Mouse (Mus musculus) heart, adult 11 months (tissue): Measurements from ENCODE around the gene Ttc9b.

Experiments used
- DNase-seq: peaks from one replicate; pipeline ENCODE4 v3.0.0; 2022

Ttc9b gene

GRCm38 (mm10) chr7:27644471-27644870 lies 9.2 kb upstream of the Ttc9b start:
- no peak for DNase-seq

GRCm38 (mm10) chr7:27646516-27646915 lies 7.2 kb upstream of the Ttc9b start:
- no peak for DNase-seq

- no peak for DNase-seq
Observed at GRCm38 (mm10) chr7:27647281-27648002, 6.3 kb upstream of the Ttc9b start.

- DNase-seq = no peak
Observed at GRCm38 (mm10) chr7:27649723-27650122, 4.0 kb upstream of the Ttc9b start.

GRCm38 (mm10) chr7:27650949-27651348 lies 2.8 kb upstream of the Ttc9b start:
- DNase-seq = peak; percentile 92

GRCm38 (mm10) chr7:27654607-27655276 lies 1.0 kb downstream of the Ttc9b start:
- no peak for DNase-seq

DNA sequence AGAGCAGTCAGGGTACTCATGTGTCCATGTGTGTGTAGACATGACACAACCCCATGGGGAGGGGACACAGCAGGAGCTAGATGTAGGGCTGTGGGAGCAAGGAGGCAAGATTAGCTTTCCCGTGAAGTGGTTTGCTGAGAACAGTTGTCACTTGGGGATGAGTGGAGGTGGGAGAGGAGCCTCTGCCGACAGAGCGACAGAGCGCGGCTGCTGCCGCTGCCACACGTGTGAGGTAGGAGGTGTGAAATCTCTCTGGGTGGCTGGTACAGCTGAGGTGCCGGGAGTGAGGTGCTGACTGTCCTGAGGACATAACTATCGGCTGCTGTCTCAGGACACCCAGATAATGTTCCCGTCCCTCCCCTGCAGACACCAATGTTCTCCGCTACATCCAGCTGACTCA lies 1.8 kb downstream of the Ttc9b start:
- DNase-seq = no peak

- no peak for DNase-seq
Observed at GRCm38 (mm10) chr7:27656600-27656999, 2.9 kb downstream of the Ttc9b start.

- DNase-seq = no peak
Observed at GRCm38 (mm10) chr7:27657824-27658395, 4.2 kb downstream of the Ttc9b start.

GRCm38 (mm10) chr7:27658712-27659663 lies 5.3 kb downstream of the Ttc9b start:
- DNase-seq = no peak

- DNase-seq = no peak
Observed at GRCm38 (mm10) chr7:27662038-27662437, 8.3 kb downstream of the Ttc9b start.

- DNase-seq = no peak
Observed at GRCm38 (mm10) chr7:27673064-27673574, 19.4 kb downstream of the Ttc9b start.

- peak; percentile 93 for DNase-seq
Observed at GRCm38 (mm10) chr7:27673575-27674131, 19.9 kb downstream of the Ttc9b start.

DNA sequence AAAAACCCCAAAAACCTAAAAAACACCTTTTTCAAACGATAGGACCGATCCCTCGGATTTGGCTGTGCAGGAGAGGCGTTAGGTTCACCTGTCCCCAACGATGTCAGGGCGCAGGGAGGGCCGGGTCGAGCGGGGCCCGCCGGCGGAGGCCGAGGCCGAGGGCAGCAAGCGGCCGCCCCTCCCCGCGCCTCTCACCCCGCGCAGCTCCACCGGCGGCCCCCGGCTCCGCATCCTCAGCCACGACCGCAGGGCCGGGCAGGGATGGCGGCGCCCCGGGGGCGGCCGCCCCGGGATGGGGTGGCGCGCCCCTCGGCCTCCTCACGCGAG lies 20.4 kb downstream of the Ttc9b start:
- no peak for DNase-seq

- DNase-seq = peak; percentile 99
Observed at GRCm38 (mm10) chr7:27674522-27675221, 21.0 kb downstream of the Ttc9b start, which contains the start of gene Map3k10. Gene Map3k10, minus strand, starts transcription at chr7:27674598.

DNA sequence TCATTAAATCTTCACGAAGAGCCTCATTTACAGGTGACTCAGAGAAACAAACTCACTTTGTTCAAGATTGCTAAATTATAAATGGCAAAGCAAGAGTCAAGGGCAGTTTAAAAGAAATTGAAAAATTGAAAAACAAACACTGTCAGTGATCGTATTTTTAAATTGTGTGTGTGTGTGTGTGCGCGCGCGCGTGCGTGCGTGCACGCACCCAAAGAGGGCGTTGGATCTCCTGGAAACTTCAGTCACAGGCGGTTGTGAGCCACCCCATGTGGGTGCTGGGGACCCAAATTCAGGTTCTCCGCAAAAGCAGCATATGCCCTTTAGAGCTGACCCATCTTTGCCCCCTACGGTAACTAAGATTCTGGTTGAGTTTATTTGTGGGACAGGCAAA lies 21.5 kb downstream of the Ttc9b start:
- no peak for DNase-seq

GRCm38 (mm10) chr7:27683218-27683617 lies 29.5 kb downstream of the Ttc9b start:
- peak; percentile 41 for DNase-seq

- DNase-seq = peak; percentile 49
Observed at GRCm38 (mm10) chr7:27685220-27685619, 31.5 kb downstream of the Ttc9b start.

DNA sequence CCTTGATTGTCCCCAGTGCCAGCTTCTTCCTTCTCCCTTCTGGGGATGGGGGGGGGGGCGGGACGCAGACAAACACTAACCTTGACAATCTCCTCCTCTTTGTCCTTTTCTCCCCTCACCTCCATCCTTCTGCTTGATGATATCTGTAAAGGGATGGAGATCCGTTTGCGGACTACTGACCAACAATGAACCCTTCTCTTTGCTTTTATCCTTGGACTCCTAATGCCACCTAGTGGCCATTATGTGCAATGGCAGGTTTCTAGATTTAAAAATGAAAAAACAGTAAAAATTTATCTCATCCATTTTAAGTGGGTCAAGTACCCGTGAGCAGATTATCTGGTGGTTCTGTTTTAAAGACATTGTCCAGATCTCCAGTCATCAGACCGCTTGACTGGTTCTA lies 32.0 kb downstream of the Ttc9b start:
- no peak for DNase-seq

DNA sequence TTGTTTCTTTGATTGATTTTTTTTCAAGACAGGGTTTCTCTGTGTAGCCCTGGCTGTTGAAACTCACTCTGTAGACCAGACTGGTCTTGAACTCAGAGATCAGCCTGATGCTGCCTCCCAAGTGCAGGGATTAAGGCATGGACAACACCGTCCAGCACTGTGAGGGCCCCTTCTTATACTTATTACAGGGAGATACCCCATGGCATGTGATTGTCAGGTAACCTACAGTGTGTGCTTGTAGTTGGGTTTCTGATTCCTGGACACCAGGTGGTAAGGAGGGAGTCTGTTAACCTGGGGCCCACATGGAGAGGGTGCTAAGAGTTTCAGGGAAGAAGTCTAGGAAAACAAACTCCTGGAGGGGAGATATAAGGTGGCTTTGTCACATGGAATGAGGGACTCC lies 33.3 kb downstream of the Ttc9b start:
- peak; percentile 74 for DNase-seq

GRCm38 (mm10) chr7:27687836-27688235 lies 34.1 kb downstream of the Ttc9b start:
- peak; percentile 59 for DNase-seq

DNA sequence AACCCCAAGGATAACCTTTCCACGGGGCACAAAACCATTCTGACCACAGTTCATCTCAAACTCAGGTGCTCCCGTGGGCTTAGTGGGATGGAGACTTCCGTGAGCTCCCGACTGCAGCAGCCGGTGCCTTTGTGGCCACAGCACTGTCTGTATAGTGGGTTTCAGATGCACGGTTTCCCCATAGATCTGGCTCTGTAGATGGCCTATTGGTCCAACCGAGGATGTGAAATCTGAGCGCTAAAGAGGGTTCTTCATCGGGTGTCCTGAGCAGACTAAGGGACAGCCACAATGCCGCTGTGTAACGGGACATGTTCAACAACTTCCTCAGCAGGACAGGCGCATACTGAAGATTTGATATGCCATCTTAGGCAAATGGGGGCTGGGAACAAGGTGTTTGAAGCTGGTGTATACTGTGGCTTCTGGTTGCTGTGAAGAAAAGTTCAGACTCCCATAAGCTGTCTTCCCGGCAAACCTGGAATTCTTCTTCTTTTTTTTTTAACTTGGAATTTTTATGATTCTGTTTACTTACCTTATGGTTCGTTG lies 34.6 kb downstream of the Ttc9b start:
- peak; percentile 87 for DNase-seq
